Mouse (Mus musculus) kidney, adult 2 months (tissue): ENCODE data around the gene Vmn1r37.

Experiments
- CTCF ChIP-seq: fragments of 200-500 bp; conservative IDR thresholded peaks from 2 replicates; pipeline ENCODE4 v1.5.1; 2011; ENCODE audit warnings: low read depth, mild to moderate bottlenecking, control low read depth, low read length, moderate library complexity, mixed read lengths; ENCODE audit not compliant: insufficient read depth, insufficient read length
- POLR2A ChIP-seq: fragments of 200-500 bp; IDR thresholded peaks from one replicate; pipeline ENCODE4 v1.6.1; 2011; ENCODE audit warnings: low read depth, low read length, control low read depth

GRCm38 (mm10) chr6:66713854-66714253 is 15.3 kb upstream of the Vmn1r37 start:
- TF ChIP-seq CTCF (no peak), POLR2A (no peak)
